Mouse (Mus musculus) embryonic fibroblast, embryonic 13.5 days (primary cell): ENCODE data around the gene Timm17a. TPM values are rescaled to one million over a fixed set of nuclear protein-coding genes. Genes with fewer than 3 reads are reported as not detected.

Experiments used
- H3K27ac ChIP-seq: 2 replicates; pipeline ENCODE4 v1.5.1; 2012; ENCODE audit warnings: low read length, control low read depth, inconsistent platforms; ENCODE audit not compliant: insufficient read depth
- H3K4me1 ChIP-seq: 2 replicates; pipeline ENCODE4 v1.6.1; 2011; ENCODE audit warnings: low read length; ENCODE audit not compliant: control insufficient read depth, insufficient read depth
- H3K4me3 ChIP-seq: 2 replicates; pipeline ENCODE4 v1.5.1; 2011; ENCODE audit warnings: mild to moderate bottlenecking, control low read depth, low read length; ENCODE audit not compliant: insufficient read depth
- CTCF ChIP-seq: IDR thresholded peaks from 2 replicates; pipeline ENCODE4 v1.5.1; 2011; ENCODE audit warnings: mild to moderate bottlenecking, control low read depth, low read length, moderate library complexity, borderline replicate concordance; ENCODE audit not compliant: insufficient read depth
- POLR2A ChIP-seq: IDR thresholded peaks from 2 replicates; pipeline ENCODE4 v1.6.1; 2011; ENCODE audit warnings: low read depth, mild to moderate bottlenecking, control low read depth, low read length, moderate library complexity
- polyA plus RNA-seq: library from polyadenylated mRNA; stranded (reverse); fragments of >200 nt; gene quantifications from 2 replicates; pipeline ENCODE4 v1.2.4, GENCODE M21; 2011; ENCODE audit warnings: low read depth; ENCODE audit not compliant: missing spikeins, insufficient read length

Gene Timm17a
- 108 and 181 TPM in 2 replicates for polyA plus RNA-seq

GRCm38 (mm10) chr1:135313284-135314031 lies at the start of gene Timm17a:
Gene Timm17a, minus strand, starts transcription at chr1:135313778.
- TF ChIP-seq CTCF (no peak), POLR2A (peak; percentile 82)
- H3K27ac ChIP-seq, result peak within 1 kb of the TSS; percentile 74
- peaks cover 3% of the 10 kb centered on the region; the same call in 1 of the 2 replicates for H3K4me1 ChIP-seq
- H3K4me3 ChIP-seq, result peak within 1 kb of the TSS; percentile 93

- Histone ChIP-seq H3K4me1 (peaks cover 13% of the 10 kb centered on the region; the same call in 1 of the 2 replicates), H3K27ac (no peak overlapping the region), H3K4me3 (no peak overlapping the region)
- no peak for TF ChIP-seq CTCF
Observed at GRCm38 (mm10) chr1:135362115-135362514, 48.5 kb upstream of the Timm17a start.

- H3K27ac ChIP-seq, result no peak overlapping the region
- TF ChIP-seq POLR2A (no peak), CTCF (no peak)
- H3K4me3 ChIP-seq, result no peak overlapping the region
Observed at GRCm38 (mm10) chr1:135361491-135361890, 47.9 kb upstream of the Timm17a start.

GRCm38 (mm10) chr1:135359071-135359470 lies 45.5 kb upstream of the Timm17a start:
- no peak for TF ChIP-seq CTCF
- TF ChIP-seq POLR2A, result peak; percentile 29; the same call in 1 of the 2 replicates
- peaks cover 8% of the 10 kb centered on the region; the same call in 1 of the 2 replicates for H3K4me1 ChIP-seq
- H3K27ac ChIP-seq, result peak overlapping the region; percentile 97
- no peak overlapping the region for H3K4me3 ChIP-seq

More at GRCm38 (mm10) chr1:135361491-135361890, 47.9 kb upstream of the Timm17a start:
- peaks cover 13% of the 10 kb centered on the region; the same call in 1 of the 2 replicates for H3K4me1 ChIP-seq

GRCm38 (mm10) chr1:135351953-135352352 lies 38.4 kb upstream of the Timm17a start:
- Histone ChIP-seq H3K27ac (peak overlapping the region; percentile 48), H3K4me3 (no peak overlapping the region), H3K4me1 (peaks cover 10% of the 10 kb centered on the region)
- no peak for TF ChIP-seq CTCF
- no peak for TF ChIP-seq POLR2A

- TF ChIP-seq CTCF, result no peak
- TF ChIP-seq POLR2A, result no peak
- H3K4me1 ChIP-seq, result peaks cover 17% of the 10 kb centered on the region
- H3K4me3 ChIP-seq, result no peak overlapping the region
- H3K27ac ChIP-seq, result peak overlapping the region; percentile 95
Observed at GRCm38 (mm10) chr1:135347498-135348169, 34.1 kb upstream of the Timm17a start.

- TF ChIP-seq CTCF, result no peak
- TF ChIP-seq POLR2A, result no peak
- Histone ChIP-seq H3K4me3 (no peak overlapping the region), H3K27ac (peak overlapping the region; percentile 95), H3K4me1 (peaks cover 20% of the 10 kb centered on the region)
Observed at GRCm38 (mm10) chr1:135346891-135347290, 33.3 kb upstream of the Timm17a start.

- Histone ChIP-seq H3K27ac (no peak overlapping the region), H3K4me3 (no peak overlapping the region), H3K4me1 (peaks cover 24% of the 10 kb centered on the region)
- no peak for TF ChIP-seq POLR2A
- TF ChIP-seq CTCF, result no peak
Observed at GRCm38 (mm10) chr1:135344026-135344425, 30.4 kb upstream of the Timm17a start.

- Histone ChIP-seq H3K4me3 (no peak overlapping the region), H3K27ac (peak overlapping the region; percentile 51), H3K4me1 (peaks cover 14% of the 10 kb centered on the region)
- TF ChIP-seq CTCF, result no peak
Observed at GRCm38 (mm10) chr1:135341947-135342346, 28.4 kb upstream of the Timm17a start.

- Histone ChIP-seq H3K4me3 (no peak overlapping the region), H3K27ac (no peak overlapping the region), H3K4me1 (no peaks in the 10 kb centered on the region)
- no peak for TF ChIP-seq CTCF
- no peak for TF ChIP-seq POLR2A
Observed at GRCm38 (mm10) chr1:135330578-135330977, 17.0 kb upstream of the Timm17a start.
